Mouse (Mus musculus) gastrocnemius, adult 18-20 months (tissue): ENCODE measurements at regions not wholly inside any gene's neighbourhood (a gene's known extent, or its start where the extent isn't known, plus 50 kb on each side); places are given as distances from the start of the nearest gene placed in this dataset.

Experiments used
- DNase-seq: peaks from one replicate; pipeline ENCODE4 v3.0.0; 2021; ENCODE audit warnings: low spot score

GRCm38 (mm10) chr13:93564902-93565301 lies 65.3 kb upstream of the Jmy start:
- no peak for DNase-seq

GRCm38 (mm10) chr13:93564091-93564490 lies 64.5 kb upstream of the Jmy start:
- no peak for DNase-seq

DNA sequence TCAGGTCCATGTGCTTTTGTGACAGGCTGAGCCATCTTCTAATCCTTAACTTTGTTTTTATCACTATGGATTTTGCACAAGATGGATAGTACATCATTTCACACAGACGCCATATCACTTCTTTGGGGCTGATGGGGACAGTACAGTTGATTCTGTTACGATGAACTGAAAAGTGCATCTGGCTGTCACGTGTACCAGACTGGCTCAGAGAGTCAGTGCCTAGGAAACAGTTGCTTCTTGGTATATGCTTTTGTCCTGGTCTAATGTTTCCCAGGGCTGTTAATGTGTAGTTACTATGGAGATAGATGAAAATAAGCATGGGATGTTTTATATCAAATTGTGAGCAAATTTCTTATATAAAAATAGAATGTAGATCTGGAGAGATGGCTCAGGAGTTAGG lies 60.7 kb upstream of the Jmy start:
- DNase-seq = no peak

GRCm38 (mm10) chr13:93558603-93559002 lies 59.0 kb upstream of the Jmy start:
- DNase-seq = no peak

DNA sequence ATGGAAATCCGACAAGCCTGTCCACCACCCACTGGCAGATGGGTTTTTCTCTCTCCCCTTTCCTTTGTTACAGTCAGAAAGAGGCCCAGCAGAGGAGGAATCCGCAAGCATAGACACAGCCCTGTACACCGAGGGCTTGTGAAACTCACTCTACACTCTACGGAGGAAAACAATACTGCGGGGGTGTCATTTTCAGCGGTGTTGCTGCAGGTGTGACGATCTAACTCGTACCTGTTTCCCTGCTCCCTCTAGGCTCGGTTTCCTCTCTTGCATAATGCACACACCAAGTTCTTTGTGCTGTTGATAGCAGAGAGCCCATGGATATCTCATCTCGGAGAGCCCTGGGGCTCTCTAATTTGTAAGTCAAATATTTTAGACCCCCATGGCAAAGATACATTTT lies 56.5 kb upstream of the Jmy start:
- no peak for DNase-seq

DNA sequence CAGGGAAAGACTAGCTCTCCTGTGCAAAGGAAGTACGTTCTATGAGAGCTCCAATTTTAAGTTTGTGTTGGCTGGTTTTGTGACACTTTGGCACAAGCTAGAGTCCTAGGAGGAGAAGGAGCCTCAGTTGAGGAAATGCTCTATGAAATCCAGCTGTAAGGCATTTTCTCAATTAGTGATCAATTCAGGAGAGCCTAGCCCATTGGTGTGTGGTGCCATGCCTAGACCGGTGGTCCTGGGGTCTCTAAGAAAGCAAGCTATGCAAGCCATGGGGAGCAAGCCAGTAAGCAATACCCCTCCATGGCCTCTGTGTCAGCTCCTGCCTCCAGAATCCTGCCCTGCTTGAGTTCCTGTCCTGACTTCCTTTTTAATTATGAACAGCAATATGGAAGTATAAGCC lies 55.3 kb upstream of the Jmy start:
- DNase-seq = no peak

DNA sequence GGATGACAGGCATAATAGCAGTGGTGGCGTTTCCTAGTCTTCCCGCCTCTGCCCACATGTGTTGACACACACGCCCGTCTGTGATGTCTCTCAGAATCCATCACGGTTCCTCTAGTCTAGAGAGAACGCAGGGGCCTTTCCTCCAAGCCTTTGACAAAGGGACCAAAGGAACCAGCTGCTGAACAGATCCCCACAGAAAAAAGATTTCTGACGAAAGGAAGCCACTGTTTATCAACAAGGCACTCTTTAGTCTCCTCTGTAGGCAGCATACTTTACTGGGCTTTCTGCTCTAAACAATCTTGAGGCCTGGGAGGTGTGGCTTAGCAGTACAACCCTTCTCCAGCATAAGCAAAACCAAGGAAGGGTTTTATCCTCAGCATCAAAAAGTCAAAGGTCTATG lies 54.3 kb upstream of the Jmy start:
- DNase-seq = no peak

- DNase-seq = no peak
These were observed 53.7 kb upstream of the Jmy start for GRCm38 (mm10) chr13:93553271-93553670.

DNA sequence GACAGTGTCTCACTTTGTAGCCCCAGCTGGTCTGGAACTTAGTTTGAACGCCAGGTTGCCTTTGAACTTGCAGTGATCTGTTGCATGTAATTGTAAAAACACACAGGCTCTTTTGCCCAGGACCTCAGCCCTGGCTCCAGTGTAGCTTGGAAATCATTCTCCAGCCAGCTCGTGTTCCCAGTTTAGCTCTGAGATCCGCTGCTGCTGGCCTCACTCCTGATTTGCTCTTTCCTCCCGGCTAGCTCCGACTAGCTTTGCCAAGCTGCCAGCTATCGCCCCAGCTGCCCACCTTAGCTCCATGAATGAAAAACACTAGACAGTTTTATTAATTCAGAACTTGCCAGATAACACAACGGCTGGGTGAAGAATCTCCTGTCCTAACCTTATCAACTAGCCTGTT lies 50.7 kb upstream of the Jmy start:
- DNase-seq = peak; percentile 42
